Comparison of ENCODE assay signal across 7 mouse cellular contexts in the genomic region with DNA sequence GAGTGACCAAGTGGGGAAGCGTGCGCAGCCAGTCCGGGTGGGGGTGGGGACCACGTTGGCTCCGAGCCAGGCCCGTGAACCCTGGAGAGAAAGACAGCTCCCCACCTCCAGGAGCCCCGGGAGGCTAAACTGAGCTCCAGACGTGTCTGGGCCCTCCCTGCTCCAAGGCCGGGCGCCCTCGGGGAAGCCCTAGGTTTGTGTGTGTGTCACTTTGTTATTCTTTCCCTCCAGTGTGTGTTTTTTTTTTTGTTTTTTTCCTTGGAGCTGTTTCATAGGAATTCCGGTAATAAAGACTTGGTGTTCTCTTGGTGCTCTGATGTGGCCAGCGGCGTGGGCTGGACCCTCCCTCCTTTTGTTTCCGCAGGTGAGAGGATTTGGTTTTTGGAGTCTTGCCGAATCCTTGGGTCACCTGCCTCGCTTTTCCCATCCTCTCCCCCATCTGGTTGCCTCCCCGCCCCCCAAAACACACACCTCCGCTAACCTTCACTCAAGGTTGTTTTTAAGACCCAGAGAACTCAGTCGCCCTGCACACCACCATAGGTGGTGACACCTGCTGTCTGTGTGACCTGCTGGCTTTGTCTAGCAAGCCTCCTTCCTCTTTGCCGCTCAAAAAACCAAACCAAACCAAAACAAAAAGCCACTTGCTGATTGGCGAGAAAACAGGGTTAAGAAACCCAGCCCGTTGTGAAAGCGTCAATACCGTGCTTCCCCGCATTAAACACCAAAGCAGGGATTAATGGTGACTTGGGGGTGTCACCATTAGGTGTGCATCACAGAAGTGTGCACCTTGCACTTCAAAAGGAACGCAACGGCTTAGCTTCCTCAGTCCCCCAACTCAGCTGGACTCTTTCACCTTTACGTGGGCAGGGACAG. TPM values are rescaled to one million over a fixed set of nuclear protein-coding genes. Genes with fewer than 3 reads are reported as not detected.
DNase-seq lines count a peak whose midpoint lies in the region; ATAC-seq and TF ChIP-seq lines count a peak whose summit lies in the region.

No protein-coding gene starts in this region.

- DNase-seq in midbrain, embryonic 10.5 days (ENCODE audit: low spot score), result no peak
- DNase-seq in midbrain, postnatal 0 days (ENCODE audit: low spot score), result no peak
- no peak for DNase-seq in left cerebral cortex, adult 9 months (ENCODE audit: low spot score in 2 of 2)
- DNase-seq in right cerebral cortex, postnatal 4 days, result no peak

- TF ChIP-seq CTCF in midbrain, postnatal 0 days (IDR thresholded peaks at IDR 0.05), result no peak
- TF ChIP-seq CTCF in bone marrow, adult 2 months (IDR thresholded peaks at IDR 0.05; ENCODE audit: control insufficient read depth, insufficient read depth, low read length), result no peak

- H3K27ac ChIP-seq in midbrain, embryonic 10.5 days (replicated peaks), result peak overlapping the region; percentile 14
- no peak overlapping the region for H3K27ac ChIP-seq in midbrain, postnatal 0 days (ENCODE audit: low read depth, low read length)
- no peak overlapping the region for H3K27ac ChIP-seq in bone marrow, adult 2 months (ENCODE audit: control insufficient read depth, insufficient read depth, low read depth, low read length, poor library complexity)
- no peak overlapping the region for H3K27ac ChIP-seq in intestine, embryonic 16.5 days (ENCODE audit: low read length)

- TF ChIP-seq POLR2A in bone marrow, adult 2 months (IDR thresholded peaks at IDR 0.05; ENCODE audit: borderline replicate concordance, control insufficient read depth, low read depth, low read length), result no peak

- peaks cover 22% of the 10 kb centered on the region for H3K36me3 ChIP-seq in midbrain, embryonic 10.5 days
- H3K36me3 ChIP-seq in midbrain, postnatal 0 days (ENCODE audit: insufficient read depth, low read length), result no peaks in the 10 kb centered on the region; the same call in 1 of the 2 replicates
- H3K36me3 ChIP-seq in intestine, embryonic 16.5 days (ENCODE audit: control insufficient read depth, insufficient read depth, low read length), result no peaks in the 10 kb centered on the region

- ATAC-seq in midbrain, postnatal 0 days (ENCODE audit: low FRiP score), result no peak
- ATAC-seq in intestine, embryonic 16.5 days, result 0 out of 2 replicates have a peak, but pooled peaks have one; percentile 19
- peak; percentile 40 for ATAC-seq in monocyte, adult 5-6 weeks (replicated peaks; ENCODE audit: insufficient number of reproducible peaks, low FRiP score, low TSS enrichment, poor library complexity, severe bottlenecking)

- peak overlapping the region; percentile 33 for H3K4me3 ChIP-seq in midbrain, embryonic 10.5 days
- H3K4me3 ChIP-seq in midbrain, postnatal 0 days (ENCODE audit: low read depth, low read length), result no peak overlapping the region
- peak overlapping the region; percentile 81 for H3K4me3 ChIP-seq in bone marrow, adult 2 months (replicated peaks; ENCODE audit: control insufficient read depth, low read depth, low read length)
- H3K4me3 ChIP-seq in intestine, embryonic 16.5 days (ENCODE audit: low read length), result peak overlapping the region; percentile 24; the same call in 1 of the 2 replicates

- 9% methylated on average over 29 of the region's 29 CpGs for WGBS in midbrain, embryonic 10.5 days
- WGBS in midbrain, postnatal 0 days, result 31% methylated on average over 29 of the region's 29 CpGs
- WGBS in bone marrow, adult 2 months, result 6% methylated on average over 29 of the region's 29 CpGs
- WGBS in intestine, embryonic 16.5 days, result 23% methylated on average over 29 of the region's 29 CpGs

- no peak overlapping the region for H3K9ac ChIP-seq in midbrain, postnatal 0 days (replicated peaks; ENCODE audit: low read length, poor library complexity, severe bottlenecking)
- H3K9ac ChIP-seq in intestine, embryonic 16.5 days (ENCODE audit: low read depth, low read length), result peak overlapping the region; percentile 40; the same call in 1 of the 2 replicates

- H3K9me3 ChIP-seq in midbrain, embryonic 10.5 days (replicated peaks), result no peaks in the 10 kb centered on the region
- H3K9me3 ChIP-seq in midbrain, postnatal 0 days (ENCODE audit: low read length), result no peaks in the 10 kb centered on the region
- no peaks in the 10 kb centered on the region for H3K9me3 ChIP-seq in intestine, embryonic 16.5 days (ENCODE audit: control insufficient read depth, low read length)

- peaks cover 60% of the 10 kb centered on the region for H3K4me1 ChIP-seq in midbrain, embryonic 10.5 days
- H3K4me1 ChIP-seq in midbrain, postnatal 0 days (ENCODE audit: insufficient read depth, low read length), result no peaks in the 10 kb centered on the region
- H3K4me1 ChIP-seq in bone marrow, adult 2 months (ENCODE audit: control insufficient read depth, insufficient read depth, low read length), result no peaks in the 10 kb centered on the region
- H3K4me1 ChIP-seq in intestine, embryonic 16.5 days (ENCODE audit: control insufficient read depth, insufficient read depth, low read length), result peaks cover 30% of the 10 kb centered on the region

- H3K27me3 ChIP-seq in midbrain, embryonic 10.5 days (ENCODE audit: low read depth, poor library complexity, severe bottlenecking), result peaks cover 57% of the 10 kb centered on the region
- peaks cover 21% of the 10 kb centered on the region for H3K27me3 ChIP-seq in midbrain, postnatal 0 days (ENCODE audit: insufficient read depth, low read length)
- H3K27me3 ChIP-seq in intestine, embryonic 16.5 days (replicated peaks; ENCODE audit: control insufficient read depth, insufficient read depth, low read length), result peaks cover 19% of the 10 kb centered on the region

- H3K4me2 ChIP-seq in midbrain, postnatal 0 days (ENCODE audit: low read depth, low read length, poor library complexity, severe bottlenecking), result no peak overlapping the region
- H3K4me2 ChIP-seq in intestine, embryonic 16.5 days (ENCODE audit: low read depth, low read length), result peak overlapping the region; percentile 44

RNA-seq across cellular contexts. Expression of a gene that starts 10.1 kb away (rescaled TPM):
- 70.6 and 78.8 TPM in 2 replicates for polyA plus RNA-seq in midbrain, embryonic 10.5 days (2016; fragmentation: Nextera tagmentation; extraction: Ambion mirVana)
- total RNA-seq in midbrain, postnatal 0 days (2014; rRNA removed), result 29.4 and 35.5 TPM in 2 replicates
- polyA plus RNA-seq in midbrain, postnatal 0 days (2015; fragmentation: Nextera tagmentation; extraction: Ambion mirVana), result 63.0 and 63.2 TPM in 2 replicates
- 16.2 and 38.2 TPM in 2 replicates for polyA plus RNA-seq in bone marrow, adult 2 months (2011; ENCODE audit: insufficient read depth, insufficient read length, low replicate concordance, missing spikeins)
- 56.3 and 63.9 TPM in 2 replicates for polyA plus RNA-seq in intestine, embryonic 16.5 days (2015; fragmentation: Nextera tagmentation; extraction: Ambion mirVana)
- total RNA-seq in monocyte, adult 5-6 weeks (2017), result 64.6 to 115 TPM (median 69.1 TPM) in 3 replicates
